Mouse (Mus musculus) C2C12 (cell line): ENCODE measurements around the gene Rnase12.

ENCODE experiments used
- CEBPB ChIP-seq: IDR thresholded peaks from one replicate; pipeline ENCODE4 v1.6.1; 2011; ENCODE audit warnings: low read depth, mild to moderate bottlenecking, control low read depth, moderate library complexity
- CTCF ChIP-seq: IDR thresholded peaks from one replicate; pipeline ENCODE4 v1.5.1; 2011; ENCODE audit not compliant: control insufficient read depth, insufficient read depth, insufficient read length
- FOSL1 ChIP-seq: IDR thresholded peaks from one replicate; pipeline ENCODE4 v1.8.0; 2011; ENCODE audit warnings: mild to moderate bottlenecking, low read length; ENCODE audit not compliant: poor library complexity, insufficient read depth, severe bottlenecking
- MAX ChIP-seq: IDR thresholded peaks from one replicate; pipeline ENCODE4 v1.6.1; 2011; ENCODE audit warnings: mild to moderate bottlenecking, control low read depth
- MYOD1 ChIP-seq: IDR thresholded peaks from one replicate; pipeline ENCODE4 v1.6.1; 2011; ENCODE audit warnings: low read depth; ENCODE audit not compliant: control insufficient read depth, insufficient read length
- MYOG ChIP-seq: IDR thresholded peaks from one replicate; pipeline ENCODE4 v1.6.1; 2011; ENCODE audit not compliant: control insufficient read depth, insufficient read length; ENCODE audit errors: extremely low read depth

DNA sequence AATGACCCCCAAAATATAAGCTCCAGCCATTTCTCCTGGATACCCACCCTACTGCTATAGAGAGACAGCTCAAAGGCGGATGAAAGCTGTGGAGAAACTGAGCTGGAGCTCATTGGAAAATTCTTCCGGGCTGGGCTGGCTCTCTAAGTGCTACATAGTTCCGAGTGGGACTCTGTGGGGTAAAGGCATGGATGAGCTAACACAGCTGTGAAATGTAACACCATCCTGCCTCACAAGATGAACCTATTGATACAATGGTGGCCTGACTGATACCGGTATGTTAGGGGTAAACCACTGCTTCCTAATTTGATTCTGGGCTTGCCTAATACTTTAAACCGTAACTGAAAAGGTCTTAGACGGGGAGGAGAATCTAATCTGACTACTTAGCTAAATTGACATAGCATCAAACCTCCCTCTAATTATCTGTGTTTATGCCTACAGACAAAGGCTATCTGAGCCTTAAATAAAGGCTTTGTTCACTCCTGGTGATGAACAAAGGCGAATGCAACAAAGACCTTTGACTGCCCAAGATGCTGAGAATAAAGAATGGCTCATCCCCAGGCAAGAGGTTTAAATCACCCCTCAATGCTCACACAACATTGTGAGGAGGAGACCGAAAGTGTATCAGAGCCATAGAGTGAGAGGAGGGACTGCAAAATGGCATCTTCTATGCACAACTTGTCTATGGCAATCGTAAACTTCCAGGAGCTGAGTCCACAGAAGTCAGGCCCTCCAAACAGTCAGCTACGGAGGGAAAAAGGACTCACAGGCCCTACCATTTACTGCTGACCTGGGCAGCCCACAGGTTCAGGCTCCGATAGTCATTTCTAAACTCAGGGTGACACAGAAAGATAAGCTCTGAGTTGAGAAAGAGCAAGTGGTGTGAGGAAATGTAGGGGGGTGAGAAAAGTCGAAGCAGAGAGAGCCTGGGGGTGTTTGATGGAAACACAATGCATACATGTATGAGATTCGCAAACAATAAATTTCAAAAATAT is 2.9 kb downstream of the Rnase12 start:
- no peak for TF ChIP-seq CTCF
- TF ChIP-seq CEBPB: no peak
- no peak for TF ChIP-seq MAX
- TF ChIP-seq MYOG: no peak
- no peak for TF ChIP-seq MYOD1
- TF ChIP-seq FOSL1: no peak
